Mouse (Mus musculus) heart, embryonic 16.5 days (tissue): Measurements from ENCODE around the gene Slc38a10. TPM values are rescaled to one million over a fixed set of nuclear protein-coding genes. Genes with fewer than 3 reads are reported as not detected.
A peak's percentile ranks its signal among the peaks of the same experiment; 100 is the strongest.

Experiments
- ATAC-seq: fragments of 200-750 bp; cut with Nextera tagmentation; replicated peaks from 2 replicates; pipeline ENCODE4 v1.8.0; 2017; ENCODE audit warnings: moderate number of reproducible peaks; ENCODE audit not compliant: insufficient read depth, low FRiP score; ENCODE audit errors: extremely low read depth
- H3K27ac ChIP-seq: fragments of 300-500 bp; sonication (generic); 2 replicates; pipeline ENCODE4 v1.5.1; 2014; ENCODE audit warnings: mild to moderate bottlenecking, low read length, control low read depth, moderate library complexity
- H3K27me3 ChIP-seq: fragments of 300-500 bp; sonication (generic); 2 replicates; pipeline ENCODE4 v1.6.1; 2014; ENCODE audit warnings: low read length, mixed read lengths; ENCODE audit not compliant: control insufficient read depth, insufficient read depth
- H3K36me3 ChIP-seq: fragments of 300-500 bp; sonication (generic); 2 replicates; pipeline ENCODE4 v1.6.1; 2014; ENCODE audit not compliant: control insufficient read depth, insufficient read depth
- H3K4me1 ChIP-seq: fragments of 300-500 bp; sonication (generic); 2 replicates; pipeline ENCODE4 v1.6.1; 2014; ENCODE audit warnings: low read length, mixed read lengths; ENCODE audit not compliant: control insufficient read depth, insufficient read depth
- H3K4me2 ChIP-seq: fragments of 300-500 bp; sonication (generic); 2 replicates; pipeline ENCODE4 v1.6.1; 2014; ENCODE audit warnings: low read depth, mild to moderate bottlenecking, control low read depth, low read length
- H3K4me3 ChIP-seq: fragments of 300-500 bp; sonication (generic); 2 replicates; pipeline ENCODE4 v1.5.1; 2014; ENCODE audit warnings: mild to moderate bottlenecking, control low read depth, low read length
- H3K9ac ChIP-seq: fragments of 300-500 bp; sonication (generic); 2 replicates; pipeline ENCODE4 v1.6.1; 2014; ENCODE audit warnings: low read length, control low read depth
- H3K9me3 ChIP-seq: fragments of 300-500 bp; sonication (generic); replicated peaks from 2 replicates; pipeline ENCODE4 v1.6.1; 2016; ENCODE audit warnings: low read length; ENCODE audit not compliant: control insufficient read depth
- WGBS: fragments of 180-500 bp; shearing (Covaris S2); extraction: QIAGEN DNeasy Blood & Tissue Kit; methylation state at CpG from one replicate; pipeline ENCODE4 v1.1.7; 2014; 5-methylcytosine and 5-hydroxymethylcytosine counted together
- polyA plus RNA-seq: library from polyadenylated mRNA; unstranded; fragments of >200 nt; fragmentation: Nextera tagmentation; extraction: Ambion mirVana; gene quantifications from 2 replicates; pipeline ENCODE4 v1.2.1, GENCODE M21; 2015

Slc38a10 gene
- polyA plus RNA-seq, 1 experiment from 2014 or later: 87.3 TPM

GRCm38 (mm10) chr11:120072986-120073647 lies 78.0 kb downstream of the Slc38a10 start:
- Histone ChIP-seq H3K4me2 (no peak overlapping the region), H3K9ac (no peak overlapping the region), H3K27ac (no peak overlapping the region), H3K27me3 (no peaks in the 10 kb centered on the region), H3K36me3 (peaks cover 20% of the 10 kb centered on the region), H3K4me3 (no peak overlapping the region), H3K4me1 (no peaks in the 10 kb centered on the region), H3K9me3 (no peaks in the 10 kb centered on the region)
- WGBS: 89% methylated on average over 9 of the region's 9 CpGs
- no peak for ATAC-seq

GRCm38 (mm10) chr11:120071731-120072320 lies 79.3 kb downstream of the Slc38a10 start:
- no peak overlapping the region for H3K4me2 ChIP-seq
- H3K36me3 ChIP-seq: peaks cover 23% of the 10 kb centered on the region
- H3K4me3 ChIP-seq: no peak overlapping the region
- H3K4me1 ChIP-seq: no peaks in the 10 kb centered on the region
- H3K9ac ChIP-seq: no peak overlapping the region
- WGBS: 91% methylated on average over 7 of the region's 7 CpGs
- no peak overlapping the region for H3K27ac ChIP-seq
- H3K27me3 ChIP-seq: no peaks in the 10 kb centered on the region
- no peak for ATAC-seq
- H3K9me3 ChIP-seq: no peaks in the 10 kb centered on the region

- WGBS: 73% methylated on average over 12 of the region's 12 CpGs
- H3K4me1 ChIP-seq: no peaks in the 10 kb centered on the region
- H3K36me3 ChIP-seq: peaks cover 19% of the 10 kb centered on the region
Observed at GRCm38 (mm10) chr11:120071065-120071464, 80.1 kb downstream of the Slc38a10 start.

GRCm38 (mm10) chr11:120070286-120070930 lies 80.7 kb downstream of the Slc38a10 start:
- H3K27ac ChIP-seq: no peak overlapping the region
- no peaks in the 10 kb centered on the region for H3K27me3 ChIP-seq
- H3K4me2 ChIP-seq: no peak overlapping the region
- no peaks in the 10 kb centered on the region for H3K9me3 ChIP-seq
- no peak overlapping the region for H3K4me3 ChIP-seq
- peaks cover 19% of the 10 kb centered on the region for H3K36me3 ChIP-seq
- H3K4me1 ChIP-seq: no peaks in the 10 kb centered on the region
- WGBS: 90% methylated on average over 26 of the region's 27 CpGs
- no peak overlapping the region for H3K9ac ChIP-seq
- no peak for ATAC-seq

More at GRCm38 (mm10) chr11:120071065-120071464, 80.1 kb downstream of the Slc38a10 start:
- Histone ChIP-seq H3K27ac (no peak overlapping the region), H3K27me3 (no peaks in the 10 kb centered on the region), H3K4me2 (no peak overlapping the region), H3K4me3 (no peak overlapping the region), H3K9ac (no peak overlapping the region), H3K9me3 (no peaks in the 10 kb centered on the region)
- ATAC-seq: no peak

DNA sequence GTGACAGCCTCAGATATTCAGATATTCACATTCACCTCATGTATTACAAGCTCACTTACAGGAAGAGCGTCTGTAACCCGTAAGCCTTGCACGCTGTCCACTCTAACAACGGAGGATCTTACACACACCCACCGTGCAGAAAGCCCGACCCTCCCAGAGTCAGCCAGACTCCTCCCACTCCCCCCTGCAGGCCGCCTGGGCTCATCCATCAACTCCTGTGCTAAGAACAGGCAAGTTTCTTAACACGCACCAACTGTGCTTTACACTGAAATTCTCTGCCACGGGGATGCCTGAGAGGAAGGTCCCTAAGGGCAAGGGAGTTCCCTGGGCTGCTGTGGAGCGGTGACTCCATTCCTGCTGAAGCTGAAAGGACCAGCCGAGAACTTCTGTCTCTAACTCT lies 81.9 kb downstream of the Slc38a10 start:
- Histone ChIP-seq H3K9ac (no peak overlapping the region), H3K4me3 (no peak overlapping the region)
- 43% methylated on average over 11 of the region's 11 CpGs for WGBS

GRCm38 (mm10) chr11:120067834-120068233 lies 83.3 kb downstream of the Slc38a10 start:
- no peak for ATAC-seq
- 71% methylated on average over 17 of the region's 17 CpGs for WGBS

More for the DNA sequence above, 81.9 kb downstream of the Slc38a10 start:
- no peaks in the 10 kb centered on the region for H3K9me3 ChIP-seq
- no peak for ATAC-seq
- H3K27ac ChIP-seq: no peak overlapping the region
- no peaks in the 10 kb centered on the region for H3K27me3 ChIP-seq
- no peak overlapping the region for H3K4me2 ChIP-seq
- peaks cover 19% of the 10 kb centered on the region for H3K36me3 ChIP-seq
- no peaks in the 10 kb centered on the region for H3K4me1 ChIP-seq

GRCm38 (mm10) chr11:120065291-120065690 lies 85.9 kb downstream of the Slc38a10 start:
- Histone ChIP-seq H3K9ac (no peak overlapping the region), H3K4me1 (no peaks in the 10 kb centered on the region), H3K9me3 (no peaks in the 10 kb centered on the region), H3K36me3 (peaks cover 6% of the 10 kb centered on the region), H3K4me3 (no peak overlapping the region), H3K4me2 (peak overlapping the region; percentile 29; the same call in 1 of the 2 replicates), H3K27ac (no peak overlapping the region), H3K27me3 (no peaks in the 10 kb centered on the region)
- ATAC-seq: peak; percentile 30; the same call in 1 of the 2 replicates
- 30% methylated on average over 10 of the region's 10 CpGs for WGBS

More at GRCm38 (mm10) chr11:120067834-120068233, 83.3 kb downstream of the Slc38a10 start:
- no peak overlapping the region for H3K4me3 ChIP-seq
- no peak overlapping the region for H3K9ac ChIP-seq
- H3K27me3 ChIP-seq: no peaks in the 10 kb centered on the region
- no peaks in the 10 kb centered on the region for H3K4me1 ChIP-seq
- no peaks in the 10 kb centered on the region for H3K9me3 ChIP-seq
- peaks cover 19% of the 10 kb centered on the region for H3K36me3 ChIP-seq
- H3K27ac ChIP-seq: no peak overlapping the region
- H3K4me2 ChIP-seq: no peak overlapping the region

- Histone ChIP-seq H3K36me3 (peaks cover 3% of the 10 kb centered on the region; the same call in 1 of the 2 replicates), H3K9me3 (no peaks in the 10 kb centered on the region), H3K27ac (no peak overlapping the region), H3K27me3 (no peaks in the 10 kb centered on the region), H3K4me1 (no peaks in the 10 kb centered on the region), H3K4me2 (no peak overlapping the region), H3K4me3 (no peak overlapping the region), H3K9ac (no peak overlapping the region)
- WGBS: 89% methylated on average over 11 of the region's 11 CpGs
- no peak for ATAC-seq
Observed at GRCm38 (mm10) chr11:120064668-120065040, 86.5 kb downstream of the Slc38a10 start.
